Mouse (Mus musculus) mesoderm, embryonic 11.5 days (tissue): ENCODE results near the gene 2010111I01Rik.

ENCODE experiments used
- DNase-seq: peaks from one replicate; pipeline ENCODE4 v3.0.0-alpha.2; 2012; ENCODE audit warnings: low read depth, low spot score

2010111I01Rik gene

DNA sequence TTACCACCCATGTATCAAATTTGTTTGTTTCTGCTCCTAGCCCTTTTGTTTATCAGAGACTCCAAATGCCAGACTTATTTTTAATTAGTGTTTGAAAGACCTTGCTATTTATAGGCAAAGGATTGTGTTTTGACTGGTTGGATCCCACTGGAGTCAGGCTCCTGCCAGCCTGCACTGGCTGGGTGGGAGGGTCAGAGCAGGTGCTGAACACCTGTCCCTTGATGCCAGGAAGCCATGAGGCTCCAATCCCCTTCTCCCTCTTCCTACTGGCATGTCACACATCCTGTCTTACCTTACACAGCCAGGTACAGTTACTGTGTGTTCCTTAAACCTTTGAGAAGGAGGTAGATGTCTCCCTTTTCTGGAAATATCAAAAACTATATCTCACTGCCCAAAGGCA, 318.5 kb downstream of the 2010111I01Rik start:
- no peak for DNase-seq

GRCm38 (mm10) chr13:63284748-63285147, 320.1 kb downstream of the 2010111I01Rik start:
- no peak for DNase-seq

GRCm38 (mm10) chr13:63286483-63287102, 321.9 kb downstream of the 2010111I01Rik start:
- no peak for DNase-seq

GRCm38 (mm10) chr13:63289152-63289551, 324.5 kb downstream of the 2010111I01Rik start:
- DNase-seq, result no peak

DNA sequence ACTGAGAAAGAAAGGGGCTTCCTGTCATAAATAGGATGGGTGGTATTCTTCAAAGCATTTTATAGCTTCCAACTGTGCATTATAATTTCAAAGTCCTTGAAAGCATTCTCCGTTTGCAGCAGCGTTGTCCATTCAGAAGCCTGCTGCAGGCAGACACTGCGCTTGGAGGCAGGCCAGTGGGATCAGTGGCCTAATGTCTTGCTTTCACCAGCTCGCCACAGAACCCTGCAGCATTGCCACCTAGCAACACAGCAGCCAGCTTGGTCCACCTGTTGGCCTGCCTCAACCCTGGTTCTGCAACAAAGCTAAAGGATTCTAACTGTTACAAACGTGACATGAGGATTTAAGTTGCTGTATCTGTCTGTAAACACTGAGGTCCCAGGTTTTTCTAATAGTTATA, 325.0 kb downstream of the 2010111I01Rik start:
- no peak for DNase-seq

- DNase-seq, result no peak
These were observed 325.4 kb downstream of the 2010111I01Rik start for GRCm38 (mm10) chr13:63290126-63290525.

DNA sequence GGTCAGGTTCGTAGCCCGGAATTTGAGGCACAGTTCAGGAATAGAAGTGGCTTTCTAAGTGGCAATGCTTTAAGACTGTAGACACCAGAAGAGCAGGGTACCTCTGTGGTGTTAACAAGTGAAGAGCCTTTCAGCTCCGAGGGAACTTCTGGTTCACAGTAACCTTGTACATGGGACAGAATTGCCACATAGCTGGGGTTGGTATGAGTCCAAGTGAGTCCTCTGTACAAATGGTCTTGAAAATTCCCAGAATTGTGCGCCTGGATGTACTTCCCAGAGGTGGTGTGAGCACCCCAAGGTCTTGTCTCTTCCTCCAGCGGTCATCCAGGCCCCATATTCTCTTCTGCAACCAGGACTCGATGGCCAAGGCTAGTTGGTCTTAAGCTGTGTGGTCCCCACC, 326.3 kb downstream of the 2010111I01Rik start:
- no peak for DNase-seq

- no peak for DNase-seq
These were observed 329.0 kb downstream of the 2010111I01Rik start for GRCm38 (mm10) chr13:63293647-63294046.

- DNase-seq, result peak; percentile 67
These were observed 329.9 kb downstream of the 2010111I01Rik start for GRCm38 (mm10) chr13:63294359-63295193.

DNA sequence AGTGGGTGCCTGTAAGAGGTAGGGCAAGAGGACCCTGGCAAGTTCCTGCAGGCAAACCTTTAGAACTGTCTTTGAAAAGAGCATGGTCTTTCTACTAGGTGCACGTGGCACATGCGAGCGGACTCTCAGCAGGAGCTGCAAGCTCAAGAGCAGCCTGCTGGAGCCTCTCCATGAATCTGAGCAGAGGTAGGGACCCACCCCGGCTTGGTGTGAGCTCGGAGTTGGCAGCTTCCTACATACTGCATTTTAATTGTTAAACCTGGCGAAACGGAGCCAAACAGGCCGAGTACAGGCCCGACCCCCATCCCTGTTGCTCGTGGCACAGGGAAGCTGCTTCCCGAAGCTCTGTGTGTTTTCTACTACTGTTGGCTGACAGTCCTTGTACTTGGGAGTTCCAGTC, 331.6 kb downstream of the 2010111I01Rik start:
- no peak for DNase-seq

DNA sequence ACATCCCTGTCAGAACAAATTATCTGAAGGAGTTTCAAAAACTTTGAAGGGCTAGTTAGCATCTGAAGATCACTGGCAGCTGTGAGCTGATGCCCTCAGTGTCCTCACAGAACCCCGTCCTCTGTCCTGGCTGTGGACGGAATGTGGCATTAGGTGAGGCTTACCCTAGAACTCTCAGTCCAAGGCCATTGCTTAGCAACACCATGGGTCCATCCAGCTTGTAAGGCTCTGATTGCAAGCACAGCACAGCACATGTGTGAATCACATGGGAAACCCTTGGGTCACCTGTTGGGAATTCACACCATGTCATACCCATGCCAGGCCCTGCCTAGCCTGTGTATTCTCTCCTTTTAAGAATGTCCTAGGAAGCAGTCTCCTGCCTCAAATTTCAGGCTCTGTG, 332.3 kb downstream of the 2010111I01Rik start:
- DNase-seq, result no peak

DNA sequence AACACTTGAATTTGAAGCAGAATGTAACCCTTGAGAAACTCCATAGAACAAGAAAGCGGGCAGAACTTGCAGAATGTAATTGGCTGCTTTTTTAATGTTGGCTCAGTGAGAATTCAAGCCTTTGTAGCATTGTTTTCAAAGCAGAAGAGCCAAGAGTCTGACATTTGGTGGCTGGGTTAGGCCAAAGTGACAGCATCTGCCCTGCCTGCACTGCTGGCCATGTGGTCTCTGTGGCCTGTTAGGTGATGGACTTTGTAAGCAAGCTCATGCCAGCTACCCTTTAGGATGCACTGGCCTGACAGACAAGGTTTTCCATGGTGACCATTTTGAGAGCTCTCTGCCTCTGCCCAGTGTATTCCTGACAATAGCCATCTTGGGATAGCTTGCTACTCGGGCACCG, 333.2 kb downstream of the 2010111I01Rik start:
- no peak for DNase-seq

- DNase-seq, result no peak
These were observed 334.2 kb downstream of the 2010111I01Rik start for GRCm38 (mm10) chr13:63298931-63299330.

DNA sequence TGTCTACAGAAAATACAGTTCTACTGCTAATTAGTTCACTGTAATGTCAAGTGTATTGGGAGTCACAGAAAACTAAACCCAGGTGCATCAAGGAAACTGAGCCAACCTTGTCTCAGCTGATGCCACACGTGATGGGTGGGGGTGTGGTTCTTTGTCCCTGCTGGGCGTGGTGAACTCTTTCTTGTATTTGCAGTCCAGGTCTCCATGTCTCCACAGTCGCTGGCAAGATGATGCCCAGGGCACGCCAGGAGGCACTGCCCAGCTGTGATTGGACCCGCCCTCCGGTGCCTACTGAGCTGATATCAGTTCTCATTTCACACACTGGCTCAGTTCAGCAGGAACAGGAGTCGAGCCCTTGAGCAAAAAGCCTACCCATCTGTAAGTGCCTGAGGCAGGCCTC, 336.2 kb downstream of the 2010111I01Rik start:
- DNase-seq, result no peak

GRCm38 (mm10) chr13:63301764-63302209, 337.1 kb downstream of the 2010111I01Rik start:
- peak; percentile 56 for DNase-seq

- DNase-seq, result no peak
These were observed 337.7 kb downstream of the 2010111I01Rik start for GRCm38 (mm10) chr13:63302381-63302780.

DNA sequence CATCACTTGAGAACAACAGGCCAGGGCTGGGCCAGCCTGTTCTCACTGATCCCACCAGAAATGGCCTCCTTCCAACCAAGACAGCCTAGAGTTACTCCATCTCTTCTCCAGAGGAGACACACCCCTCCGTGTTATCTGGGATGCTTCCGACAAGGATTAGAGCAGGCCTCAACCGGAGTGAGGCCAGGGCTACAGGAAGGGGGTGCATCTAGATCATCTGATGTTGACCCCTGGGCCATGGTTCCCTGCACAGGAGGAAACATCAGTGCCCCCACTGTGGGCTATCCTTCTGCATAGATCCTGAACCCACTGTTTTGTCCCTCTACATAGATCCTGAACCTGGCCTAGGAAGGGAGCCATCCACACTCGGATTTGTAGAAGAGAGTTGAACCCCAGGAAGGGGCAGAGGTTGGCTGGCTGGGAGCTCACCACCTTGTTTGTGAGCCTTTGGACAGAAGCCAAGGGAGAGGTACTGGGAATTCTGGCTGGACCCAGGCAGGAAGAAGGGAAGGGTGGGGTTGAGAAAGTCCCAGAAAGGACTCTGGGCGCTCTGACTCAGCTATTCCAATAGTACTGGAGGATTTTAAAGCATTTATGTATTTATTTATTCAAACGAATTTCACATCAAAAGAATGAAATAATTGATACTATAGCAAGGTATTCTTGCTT, 339.6 kb downstream of the 2010111I01Rik start:
- DNase-seq, result no peak

- DNase-seq, result no peak
These were observed 340.1 kb downstream of the 2010111I01Rik start for GRCm38 (mm10) chr13:63304799-63305159.

DNA sequence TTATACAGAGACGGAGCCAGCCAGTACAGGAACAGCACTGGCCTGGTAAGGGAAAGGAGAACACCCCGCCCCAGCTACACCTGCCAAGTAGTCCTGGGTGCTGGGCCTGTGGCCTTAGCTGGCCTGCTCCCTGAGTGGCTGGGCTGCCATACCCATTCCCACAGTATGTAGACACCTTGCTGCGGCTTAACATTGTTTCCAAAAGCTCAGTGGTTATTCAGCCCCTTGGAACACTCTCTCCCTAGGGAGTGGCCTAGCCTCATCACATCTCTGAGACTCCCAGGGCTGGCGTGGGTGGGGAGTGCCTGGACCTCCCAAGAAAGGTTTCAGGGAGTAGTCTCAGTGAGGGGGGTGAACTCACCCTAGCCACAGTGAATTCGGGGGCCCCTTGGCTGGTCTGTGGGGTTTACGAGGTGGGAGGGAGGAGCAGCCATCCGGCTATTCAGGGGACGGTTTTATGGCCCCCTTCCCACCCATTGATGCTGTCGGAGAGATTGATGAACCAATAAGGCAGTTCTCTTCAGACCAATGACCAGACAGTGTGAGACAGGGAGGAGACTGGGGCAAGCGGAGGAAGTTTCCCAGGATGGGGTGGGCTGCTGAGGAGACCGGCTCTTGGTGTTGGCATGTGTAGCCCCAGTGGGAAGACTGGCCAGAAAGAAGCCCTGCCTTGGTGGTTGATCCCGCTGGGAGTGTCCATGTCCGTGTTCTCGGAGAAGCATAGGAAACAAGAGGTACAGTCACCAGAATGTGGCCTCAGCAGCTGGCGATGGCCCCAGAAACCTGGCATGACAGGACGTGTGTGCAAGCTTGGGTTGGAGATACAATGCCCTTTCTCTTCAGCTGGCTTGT, 340.7 kb downstream of the 2010111I01Rik start:
- DNase-seq, result peak; percentile 68

DNA sequence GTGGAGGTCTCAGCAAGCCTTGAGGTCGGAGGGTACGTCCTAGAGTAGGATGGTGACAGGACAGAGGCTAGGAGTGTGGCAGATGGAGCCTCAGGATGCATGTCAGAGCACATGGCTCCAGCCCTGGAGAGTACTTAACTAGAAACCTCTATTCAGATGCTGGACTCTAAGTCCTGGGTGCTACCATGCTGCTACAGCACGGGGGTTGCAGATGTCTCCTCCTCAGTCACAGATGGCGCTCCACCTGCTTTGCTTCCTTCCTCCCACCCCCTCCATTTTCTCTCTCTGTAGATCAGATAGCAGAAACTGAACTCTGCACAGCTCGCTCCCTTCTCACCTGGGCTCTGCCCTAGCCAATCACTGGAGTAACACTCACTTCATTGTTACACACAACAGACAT, 342.1 kb downstream of the 2010111I01Rik start:
- no peak for DNase-seq

- no peak for DNase-seq
These were observed 344.9 kb downstream of the 2010111I01Rik start for GRCm38 (mm10) chr13:63309563-63309962.

- no peak for DNase-seq
These were observed 346.5 kb downstream of the 2010111I01Rik start for GRCm38 (mm10) chr13:63311156-63311555.
